9 mouse cellular contexts compared by ENCODE assay signal in the genomic region with DNA sequence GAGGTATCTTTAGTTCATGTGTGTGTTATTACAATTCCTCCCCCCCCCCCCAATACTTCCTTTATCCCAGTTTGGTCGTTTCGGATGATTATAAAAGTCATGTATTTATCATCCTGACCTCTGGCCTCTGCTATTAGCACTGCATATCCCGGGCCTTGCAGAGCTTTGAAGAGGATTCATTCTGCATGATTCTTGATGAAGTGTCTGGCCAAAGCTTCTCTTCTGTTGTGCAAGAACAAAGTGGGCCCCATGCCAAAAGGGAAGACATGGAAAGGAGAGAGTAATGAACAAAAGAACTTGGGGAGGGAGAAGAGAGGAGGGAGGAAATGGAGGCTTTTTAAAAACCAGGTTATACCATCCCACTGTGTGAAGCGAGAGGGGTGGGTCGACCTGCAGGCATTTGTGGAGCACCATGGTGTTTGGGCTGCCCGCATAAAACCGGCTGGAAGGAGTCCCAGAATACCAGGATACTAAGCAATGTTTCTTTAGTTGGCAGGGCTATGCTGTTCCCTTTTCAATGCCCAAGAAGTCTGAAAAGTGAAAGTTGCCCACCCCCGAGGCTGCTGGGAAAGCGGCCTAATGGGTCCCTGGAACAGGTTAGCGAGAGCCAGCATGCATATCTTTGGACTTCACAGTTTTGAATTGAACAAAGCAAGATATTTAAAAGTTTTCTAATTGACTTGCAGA.
DNase-seq lines count a peak whose midpoint lies in the region; ATAC-seq lines count a peak whose summit lies in the region.
"Had no signal": no experiment of that assay in that cellular context is flagged by ENCODE, and none has a peak within 500 bp of the region (broad histone marks: within the 10 kb centered on the region; RNA-seq: fewer than 3 reads in every experiment).

No protein-coding gene starts in this region.

- 0 out of 2 replicates have a peak, but pooled peaks cover 4% of the 10 kb centered on the region for H3K4me1 ChIP-seq in embryonic facial prominence, embryonic 14.5 days (ENCODE audit: control insufficient read depth, insufficient read depth, low read length)

- no peak overlapping the region for H3K4me3 ChIP-seq in embryonic facial prominence, embryonic 14.5 days (ENCODE audit: low read depth, low read length)
- H3K4me3 ChIP-seq: neural tube, embryonic 13.5 days had no signal

- no peak overlapping the region for H3K9ac ChIP-seq in embryonic facial prominence, embryonic 14.5 days (ENCODE audit: low read depth, low read length)
- H3K9ac ChIP-seq: neural tube, embryonic 13.5 days had no signal

- no peak overlapping the region for H3K27ac ChIP-seq in embryonic facial prominence, embryonic 14.5 days (replicated peaks; ENCODE audit: low read depth, low read length)
- H3K27ac ChIP-seq: neural tube, embryonic 13.5 days had no signal

- H3K4me2 ChIP-seq in embryonic facial prominence, embryonic 14.5 days (ENCODE audit: low read depth, low read length) = no peak overlapping the region
- H3K4me2 ChIP-seq: neural tube, embryonic 13.5 days had no signal

- H3K27me3 ChIP-seq in embryonic facial prominence, embryonic 14.5 days (replicated peaks; ENCODE audit: control insufficient read depth, insufficient read depth, low read length) = no peaks in the 10 kb centered on the region
- H3K27me3 ChIP-seq: neural tube, embryonic 13.5 days had no signal

- 72% methylated on average over 10 of the region's 10 CpGs for WGBS in embryonic facial prominence, embryonic 14.5 days

- ATAC-seq in embryonic facial prominence, embryonic 14.5 days (ENCODE audit: low read depth) = 0 out of 2 replicates have a peak, but pooled peaks have one; percentile 18
- ATAC-seq in activated CD4-positive, CD25-positive, alpha-beta regulatory T cell, adult 4 months = no peak
- no peak for ATAC-seq in cerebellum, adult (ENCODE audit: insufficient number of reproducible peaks, low FRiP score, low TSS enrichment)

- no peaks in the 10 kb centered on the region for H3K9me3 ChIP-seq in embryonic facial prominence, embryonic 14.5 days (ENCODE audit: control insufficient read depth, low read length)
- H3K9me3 ChIP-seq: neural tube, embryonic 13.5 days had no signal

- DNase-seq in gastrocnemius, adult 18-20 months (ENCODE audit: low spot score) = peak; percentile 22
- DNase-seq in gastrocnemius, adult 8-10 months (ENCODE audit: low spot score in 2 of 2) = no peak
- DNase-seq in Muller cell, postnatal 12 days (ENCODE audit: inconsistent ontology term) = peak; percentile 76
- peak; percentile 29 for DNase-seq in embryonic facial prominence, embryonic 14.5 days (ENCODE audit: low spot score)
- peak; percentile 59 for DNase-seq in left cerebral cortex, adult 11 months (ENCODE audit: low spot score)
- peak; percentile 56 for DNase-seq in right cerebral cortex, adult 18-20 months

- H3K36me3 ChIP-seq in embryonic facial prominence, embryonic 14.5 days (ENCODE audit: control insufficient read depth, insufficient read depth, low read length) = no peaks in the 10 kb centered on the region
- H3K36me3 ChIP-seq: neural tube, embryonic 13.5 days had no signal

Comparison
In these comparisons a context has a peak if more than half of its experiments do, and no peak if none do; other contexts are left out.
1. DNase-seq: peak in gastrocnemius, adult 18-20 months (single experiment), Muller cell, postnatal 12 days (single experiment), embryonic facial prominence, embryonic 14.5 days (single experiment), left cerebral cortex, adult 11 months (single experiment) and right cerebral cortex, adult 18-20 months (single experiment); none in gastrocnemius, adult 8-10 months (0 of 2).